Comparison of ENCODE assay signal across 26 mouse cellular contexts in the genomic region with DNA sequence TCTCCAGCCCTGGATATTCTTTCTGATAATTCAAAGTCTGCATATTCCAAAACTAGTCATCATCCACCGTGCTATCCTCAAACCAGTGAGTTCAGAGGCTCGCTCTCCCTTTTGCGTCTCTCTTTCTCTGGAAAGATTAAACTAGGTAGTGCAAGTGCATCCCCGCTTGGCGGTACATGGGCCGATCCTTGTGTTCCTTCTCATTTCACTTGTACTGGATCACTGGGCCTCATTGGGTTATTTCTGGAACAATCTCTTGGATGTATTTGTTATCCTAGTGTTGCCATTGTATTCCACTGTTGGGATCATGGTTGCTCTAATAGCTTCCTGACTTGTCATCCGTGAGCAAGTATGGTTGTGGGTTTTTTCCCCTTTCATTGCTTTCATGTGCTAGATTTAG.
"Had no signal": no experiment of that assay in that cellular context is flagged by ENCODE, and none has a peak within 500 bp of the region (broad histone marks: within the 10 kb centered on the region; RNA-seq: fewer than 3 reads in every experiment).

No protein-coding gene starts in this region.

- H3K27me3 ChIP-seq: forebrain, embryonic 15.5 days; heart, embryonic 13.5 days; heart, embryonic 15.5 days; hindbrain, embryonic 12.5 days; intestine, embryonic 15.5 days; limb, embryonic 12.5 days had no signal

- H3K4me3 ChIP-seq: forebrain, embryonic 15.5 days; gastrocnemius, adult 2 months; heart, embryonic 13.5 days; heart, embryonic 15.5 days; hindbrain, embryonic 10.5 days; hindbrain, embryonic 12.5 days; intestine, embryonic 15.5 days; layer of hippocampus, adult 2 months; left cerebral cortex, adult 2 months; limb, embryonic 10.5 days; limb, embryonic 12.5 days had no signal

- H3K9me3 ChIP-seq: forebrain, embryonic 15.5 days; heart, embryonic 13.5 days; heart, embryonic 15.5 days; hindbrain, embryonic 10.5 days; hindbrain, embryonic 12.5 days; intestine, embryonic 15.5 days; limb, embryonic 10.5 days; limb, embryonic 12.5 days had no signal

- H3K9ac ChIP-seq: forebrain, embryonic 15.5 days; forebrain, postnatal 0 days; heart, embryonic 13.5 days; heart, embryonic 15.5 days; hindbrain, embryonic 12.5 days; hindbrain, embryonic 14.5 days; intestine, embryonic 15.5 days; limb, embryonic 12.5 days had no signal

- H3K4me2 ChIP-seq: forebrain, embryonic 15.5 days; heart, embryonic 11.5 days; heart, embryonic 13.5 days; heart, embryonic 15.5 days; hindbrain, embryonic 12.5 days; hindbrain, embryonic 14.5 days; intestine, embryonic 15.5 days; limb, embryonic 12.5 days had no signal

- H3K27ac ChIP-seq: forebrain, embryonic 15.5 days; gastrocnemius, adult 2 months; heart, embryonic 13.5 days; heart, embryonic 15.5 days; hindbrain, embryonic 10.5 days; hindbrain, embryonic 12.5 days; hindbrain, embryonic 14.5 days; intestine, embryonic 15.5 days; layer of hippocampus, adult 2 months; left cerebral cortex, adult 2 months; limb, embryonic 10.5 days; limb, embryonic 12.5 days had no signal

- DNase-seq: forebrain, postnatal 0 days; gastrocnemius, adult 2 months; gastrocnemius, postnatal 10 days; gastrocnemius, postnatal 25 days; heart, postnatal 4 days; kidney, adult 18-20 months; kidney, adult 8-10 months; kidney, postnatal 10 days; kidney, postnatal 25 days; kidney, postnatal 4 days; liver had no signal

- ATAC-seq: forebrain, embryonic 15.5 days; forebrain, postnatal 0 days; hindbrain, embryonic 16.5 days; inflammation-experienced regulatory T-cells, adult 6 months; intestine, embryonic 15.5 days; intestine, postnatal 0 days had no signal

- H3K36me3 ChIP-seq: heart, embryonic 15.5 days; intestine, embryonic 15.5 days had no signal
